Mouse (Mus musculus) left cerebral cortex, adult 2 months (tissue): ENCODE measurements around the gene Atg101. TPM values are rescaled to one million over a fixed set of nuclear protein-coding genes. Genes with fewer than 3 reads are reported as not detected.

Experiments used
- DNase-seq, 2 experiments: peaks; one replicate each; pipeline ENCODE4 v3.0.0; 2021 to 2022; ENCODE audit warnings: low spot score in 2 of 2, mixed read lengths in 1 of 2; ENCODE audit errors: extremely low spot score in 1 of 2
- H3K27ac ChIP-seq: fragments of 200-600 bp; 2 replicates; pipeline ENCODE4 v1.8.1; 2022
- H3K4me3 ChIP-seq: fragments of 200-600 bp; 2 replicates; pipeline ENCODE4 v1.8.1; 2022
- CTCF ChIP-seq: fragments of 200-600 bp; IDR thresholded peaks from 2 replicates; pipeline ENCODE4 v1.8.1; 2022; ENCODE audit warnings: antibody characterized with exemption, mild to moderate bottlenecking, moderate library complexity
- intact Hi-C: fragments of 180-260 bp; cut with DNase I; formaldehyde crosslinking; loops from one replicate; pipeline ENCODE4 v1.15.1; 2025
- total RNA-seq, 2 experiments: library from RNA; stranded (reverse); gene quantifications; 2 replicates each; pipeline ENCODE4 v1.2.3; 2021

Atg101 gene
- total RNA-seq, 2 experiments from 2014 or later: 41.9 to 44.5 TPM

- no peak overlapping the region for H3K4me3 ChIP-seq
- intact Hi-C loops: no loop called here
- no peak for DNase-seq
- TF ChIP-seq CTCF: no peak
- H3K27ac ChIP-seq: peak overlapping the region; percentile 50; the same call in 1 of the 2 replicates
These were observed 12.6 kb upstream of the Atg101 start for GRCm38 (mm10) chr15:101271513-101271912.

GRCm38 (mm10) chr15:101274380-101274779 is 9.7 kb upstream of the Atg101 start:
- Histone ChIP-seq H3K4me3 (no peak overlapping the region), H3K27ac (no peak overlapping the region)
- DNase-seq: no peak
- TF ChIP-seq CTCF: no peak
- intact Hi-C loops: no loop called here

- no peak for TF ChIP-seq CTCF
- no peak for DNase-seq
- no peak overlapping the region; the same call in 1 of the 2 replicates for H3K27ac ChIP-seq
- intact Hi-C loops: no loop called here
- H3K4me3 ChIP-seq: no peak overlapping the region
These were observed 6.6 kb upstream of the Atg101 start for GRCm38 (mm10) chr15:101277351-101277899.

- Histone ChIP-seq H3K27ac (no peak overlapping the region), H3K4me3 (no peak overlapping the region)
- no peak for DNase-seq
- intact Hi-C loops: no loop called here
- TF ChIP-seq CTCF: no peak
These were observed 5.5 kb upstream of the Atg101 start for GRCm38 (mm10) chr15:101278589-101278988.

DNA sequence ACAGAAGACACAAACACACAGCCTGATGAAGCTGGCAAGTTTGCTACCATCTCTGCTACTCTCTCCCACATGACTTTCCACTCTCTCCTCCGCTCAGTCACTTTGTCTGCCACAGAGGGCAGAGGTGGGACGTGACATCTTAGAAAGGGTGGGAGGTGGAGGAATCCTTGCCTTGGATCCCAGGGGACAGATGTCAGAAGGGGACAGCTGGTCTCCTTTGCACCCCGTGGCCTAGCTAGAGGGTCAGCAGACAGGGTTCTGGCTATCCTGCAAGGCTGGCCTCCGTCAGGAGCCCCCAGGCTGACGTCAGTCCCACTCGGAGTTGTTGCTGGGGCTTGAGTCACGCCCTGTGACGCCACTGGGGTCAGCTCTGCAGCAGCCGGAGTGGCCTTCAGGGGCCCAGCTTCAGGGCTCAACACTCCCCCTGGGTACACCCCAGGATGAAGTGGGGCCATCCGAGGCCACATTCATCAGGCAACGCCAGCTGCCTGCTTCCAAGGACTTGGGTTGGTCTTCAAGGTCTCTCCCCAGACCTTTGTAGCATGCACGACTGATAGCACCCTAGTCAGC is 4.6 kb upstream of the Atg101 start:
- TF ChIP-seq CTCF: no peak
- no peak overlapping the region for H3K27ac ChIP-seq
- no peak for DNase-seq
- intact Hi-C loops: no loop called here
- H3K4me3 ChIP-seq: no peak overlapping the region

- intact Hi-C loops: no loop called here
- H3K27ac ChIP-seq: no peak overlapping the region
- H3K4me3 ChIP-seq: no peak overlapping the region
- no peak for DNase-seq
- TF ChIP-seq CTCF: no peak
These were observed 1.6 kb upstream of the Atg101 start for GRCm38 (mm10) chr15:101282471-101282870.

DNA sequence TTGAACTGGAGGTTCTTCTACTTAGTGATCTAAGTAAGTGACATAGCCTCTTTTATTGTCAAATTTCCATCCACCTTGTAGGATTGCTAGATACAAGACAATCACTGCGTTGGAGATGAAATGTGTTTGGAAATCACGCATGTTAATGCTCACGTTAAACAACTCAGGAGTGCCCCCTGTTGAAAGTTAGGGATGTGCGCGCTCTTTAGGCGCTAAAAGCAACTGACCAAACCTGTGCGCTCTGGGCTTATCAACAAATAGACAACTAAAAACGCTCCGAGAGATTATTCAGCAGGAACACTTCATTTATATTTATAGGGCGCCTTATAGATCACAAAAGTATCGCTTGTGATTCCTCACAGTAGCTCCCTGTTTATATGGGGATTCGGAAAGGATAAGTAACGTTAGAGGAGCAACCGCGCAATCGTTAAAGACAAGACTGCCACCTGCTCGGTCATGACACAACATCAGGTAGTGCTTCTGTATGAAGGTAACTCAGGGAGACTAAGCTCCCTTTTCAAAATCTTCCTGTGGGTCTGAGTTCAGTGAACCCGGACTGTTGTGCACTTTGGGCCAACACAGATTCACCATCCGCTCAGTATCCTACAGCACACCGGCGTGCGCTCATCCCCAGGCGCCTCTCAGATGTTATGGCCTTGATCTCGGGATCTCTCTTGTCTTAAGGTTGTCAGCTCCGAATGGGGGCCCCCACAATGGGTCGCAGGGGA is 725 bp upstream of the Atg101 start:
- TF ChIP-seq CTCF: peak; percentile 70
- peak overlapping the region; percentile 86 for H3K4me3 ChIP-seq
- H3K27ac ChIP-seq: peak overlapping the region; percentile 99
- DNase-seq: peak in 1 of 2 experiments; percentile 62
- intact Hi-C loops: loop anchor here (1.0 kb wide), 2 partner anchors 43 to 62 kb away; no protein-coding TSS in a partner anchor

DNA sequence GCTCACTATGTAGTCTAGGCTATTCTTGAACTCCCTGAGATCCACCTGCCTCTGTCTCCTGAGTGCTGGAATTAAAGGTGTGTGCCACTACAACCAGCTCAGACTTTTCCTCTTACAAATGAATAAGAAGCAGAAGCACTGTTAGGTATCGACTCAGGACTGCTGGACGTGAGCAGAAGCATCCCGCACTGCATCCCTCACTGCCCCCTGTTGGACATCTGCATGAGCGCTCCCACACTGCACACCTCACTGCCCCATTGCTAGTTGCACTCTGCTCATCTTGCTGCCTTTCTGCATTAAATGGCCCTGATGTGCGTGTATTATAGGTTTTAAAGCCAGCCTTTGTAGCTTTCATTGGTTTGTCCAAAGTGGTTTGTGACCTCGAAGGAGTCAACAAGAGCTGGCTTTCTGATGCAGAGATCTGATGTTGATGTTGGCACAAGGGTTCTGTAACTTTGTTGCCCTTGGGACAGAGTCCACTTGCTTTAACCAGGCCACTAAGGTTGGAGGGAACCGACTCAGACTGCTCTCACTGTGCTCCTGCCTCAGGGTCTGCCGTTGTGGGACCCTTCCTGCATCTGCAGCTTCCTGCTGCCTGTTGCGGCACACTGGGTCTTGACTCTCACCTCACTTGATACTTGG is 2.2 kb downstream of the Atg101 start:
- H3K4me3 ChIP-seq: no peak overlapping the region
- intact Hi-C loops: no loop called here
- TF ChIP-seq CTCF: peak; percentile 38
- no peak overlapping the region for H3K27ac ChIP-seq
- DNase-seq: no peak

GRCm38 (mm10) chr15:101287361-101287760 is 3.3 kb downstream of the Atg101 start:
- TF ChIP-seq CTCF: no peak
- H3K4me3 ChIP-seq: no peak overlapping the region
- no peak overlapping the region for H3K27ac ChIP-seq
- DNase-seq: no peak
- intact Hi-C loops: no loop called here

- intact Hi-C loops: no loop called here
These were observed 6.3 kb downstream of the Atg101 start for GRCm38 (mm10) chr15:101290354-101290753.

DNA sequence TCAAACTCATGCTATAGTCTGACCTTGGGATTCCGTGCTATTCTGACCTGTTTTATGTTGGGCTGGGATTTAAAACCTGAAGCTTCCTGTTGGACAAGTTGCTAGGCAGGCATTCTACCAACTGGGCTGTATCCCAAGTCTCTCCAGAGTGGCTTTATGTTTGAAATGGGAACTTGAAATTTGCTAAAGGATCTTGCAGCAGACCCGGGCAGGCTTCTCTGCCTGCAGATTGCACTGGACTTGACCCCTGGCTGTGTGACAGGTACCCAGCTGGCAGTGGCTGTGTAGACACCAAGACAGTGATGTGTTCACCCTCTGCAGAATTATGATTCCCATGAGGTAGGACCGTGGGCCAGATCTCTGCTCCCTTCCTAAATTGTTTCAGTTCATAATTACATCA is 7.9 kb downstream of the Atg101 start:
- Histone ChIP-seq H3K27ac (no peak overlapping the region), H3K4me3 (no peak overlapping the region)
- no peak for DNase-seq
- no peak for TF ChIP-seq CTCF
- intact Hi-C loops: no loop called here

More at GRCm38 (mm10) chr15:101290354-101290753, 6.3 kb downstream of the Atg101 start:
- Histone ChIP-seq H3K27ac (no peak overlapping the region), H3K4me3 (no peak overlapping the region)
- TF ChIP-seq CTCF: no peak
- no peak for DNase-seq

DNA sequence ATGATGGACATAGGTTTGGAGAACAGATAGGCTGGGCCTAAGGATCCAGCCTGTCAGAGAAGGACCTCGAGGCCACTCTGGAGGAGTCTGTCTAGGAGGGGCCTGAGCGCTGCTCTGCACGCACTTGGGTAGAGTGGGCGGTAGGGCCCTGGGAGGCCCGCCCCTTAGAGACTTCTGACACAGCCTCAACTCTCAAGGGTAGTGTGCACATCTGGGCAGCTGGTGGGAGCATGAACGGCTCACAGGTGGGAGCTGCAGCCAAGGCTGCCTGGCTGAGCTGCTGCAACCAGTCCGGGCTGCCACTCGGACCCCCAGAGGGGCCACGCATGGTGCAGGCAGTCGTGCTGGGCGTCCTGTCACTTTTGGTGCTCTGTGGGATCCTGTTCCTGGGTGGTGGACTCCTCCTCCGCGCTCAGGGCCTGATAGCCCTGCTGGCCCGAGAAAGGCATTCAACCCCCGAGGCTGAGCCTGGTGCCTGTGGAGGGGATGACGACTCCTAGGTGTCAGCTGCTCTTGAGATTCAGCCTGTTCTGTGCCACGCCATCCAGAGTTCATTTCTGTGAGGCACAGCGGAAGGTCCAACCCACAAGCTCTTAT is 9.1 kb downstream of the Atg101 start, which contains the start of gene 6030408B16Rik:
Gene 6030408B16Rik (plus strand): TSS at position 188 of the 597 bp plus-strand sequence.
- DNase-seq: no peak
- no peak within 1 kb of the TSS for H3K4me3 ChIP-seq
- no peak within 1 kb of the TSS for H3K27ac ChIP-seq
- intact Hi-C loops: no loop called here
- TF ChIP-seq CTCF: no peak
